Mouse (Mus musculus) heart, postnatal 4 days (tissue): Measurements from ENCODE around the gene Nup133. TPM values are rescaled to one million over a fixed set of nuclear protein-coding genes. Genes with fewer than 3 reads are reported as not detected.
A peak's percentile ranks its signal among the peaks of the same experiment; 100 is the strongest.

ENCODE experiments used
- DNase-seq: peaks from one replicate; pipeline ENCODE4 v3.0.0; 2021
- total RNA-seq, 2 experiments: library from RNA; stranded (reverse); gene quantifications; 2 replicates each; pipeline ENCODE4 v1.2.3; 2021

Gene Nup133
- total RNA-seq, 2 experiments from 2014 or later: 20.1 to 21.5 TPM

DNA sequence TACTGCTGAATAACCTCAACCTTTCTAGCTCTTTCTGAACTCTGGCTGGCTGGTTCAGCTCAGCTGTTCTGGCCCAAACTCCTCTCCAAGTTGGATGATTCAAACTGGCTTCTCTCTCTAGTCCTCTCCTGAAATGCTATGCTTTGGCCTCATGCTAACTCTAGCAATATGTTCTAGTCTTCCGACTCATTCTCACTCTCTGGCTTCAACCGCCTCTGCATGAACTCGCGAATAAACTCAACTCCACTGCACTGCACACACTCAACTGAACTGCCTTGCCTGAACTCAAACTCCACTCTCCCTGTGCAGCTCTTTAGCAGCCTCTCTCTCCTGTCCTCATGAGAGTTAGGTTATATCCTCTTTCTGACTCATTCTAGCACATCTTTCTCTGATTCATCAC lies 61.9 kb downstream of the Nup133 start:
- DNase-seq: no peak

DNA sequence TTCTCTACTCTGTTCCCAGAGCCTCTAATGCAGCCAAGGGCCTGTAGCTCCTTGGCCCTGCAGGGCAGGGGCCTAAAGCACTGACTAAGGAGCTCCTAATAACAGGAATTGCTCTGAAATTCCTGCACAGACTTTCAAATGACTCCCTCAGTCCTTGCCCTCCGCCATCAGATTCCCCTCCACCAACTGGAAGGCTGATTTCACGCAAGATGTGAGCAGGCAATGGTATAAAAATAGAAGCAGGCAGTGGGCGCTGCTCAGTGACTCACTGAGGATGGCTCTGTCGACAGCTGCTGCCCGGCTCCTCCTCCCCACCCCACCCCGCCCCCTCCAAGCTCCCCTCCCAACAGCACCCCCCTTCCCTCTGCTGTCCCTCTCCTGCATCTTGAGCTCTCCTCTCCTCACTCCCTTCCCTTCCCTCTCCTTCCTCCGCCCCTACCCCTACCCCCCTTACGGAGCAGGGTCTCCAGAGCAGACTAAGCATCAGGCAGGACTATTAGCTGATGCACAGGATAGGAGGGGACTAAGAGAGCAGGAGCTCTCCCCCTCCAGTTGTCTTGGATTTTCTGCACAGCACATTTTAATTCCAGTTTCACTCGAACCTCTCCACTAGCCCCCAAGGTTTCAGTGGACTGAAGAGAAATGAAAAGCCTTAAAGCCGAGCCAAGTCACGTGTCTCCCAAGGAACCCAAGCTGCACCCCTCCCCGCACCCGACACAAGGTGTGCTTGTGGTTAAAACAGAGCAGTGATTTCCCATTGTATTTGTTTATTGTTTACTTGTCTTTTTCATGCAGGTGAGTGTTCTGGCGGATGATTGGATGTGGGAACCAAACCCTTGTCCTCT lies 64.1 kb downstream of the Nup133 start:
- peak; percentile 25 for DNase-seq

DNA sequence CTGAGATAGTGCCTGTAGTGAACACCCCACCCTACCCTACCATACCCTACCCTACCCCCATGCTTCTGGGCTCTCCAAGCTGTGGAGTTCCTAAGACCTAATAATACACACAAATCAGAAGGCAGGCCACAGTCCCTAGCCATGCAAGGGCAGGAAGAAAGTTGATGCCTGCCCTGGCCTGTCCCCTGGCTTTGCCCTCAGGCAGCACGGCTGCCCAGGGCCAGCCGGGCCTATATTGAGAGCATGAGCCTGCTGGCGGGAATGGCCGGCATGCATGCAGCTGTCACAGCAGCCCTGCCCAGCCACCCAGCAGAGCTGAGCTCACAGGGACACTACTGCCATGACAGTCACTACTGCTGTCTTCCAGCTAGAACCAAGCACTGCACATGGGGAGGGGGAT lies 66.0 kb downstream of the Nup133 start:
- DNase-seq: no peak

- DNase-seq: no peak
Observed at GRCm38 (mm10) chr8:123882412-123882811, 66.7 kb downstream of the Nup133 start.

GRCm38 (mm10) chr8:123880821-123881350 lies 68.2 kb downstream of the Nup133 start:
- no peak for DNase-seq

DNA sequence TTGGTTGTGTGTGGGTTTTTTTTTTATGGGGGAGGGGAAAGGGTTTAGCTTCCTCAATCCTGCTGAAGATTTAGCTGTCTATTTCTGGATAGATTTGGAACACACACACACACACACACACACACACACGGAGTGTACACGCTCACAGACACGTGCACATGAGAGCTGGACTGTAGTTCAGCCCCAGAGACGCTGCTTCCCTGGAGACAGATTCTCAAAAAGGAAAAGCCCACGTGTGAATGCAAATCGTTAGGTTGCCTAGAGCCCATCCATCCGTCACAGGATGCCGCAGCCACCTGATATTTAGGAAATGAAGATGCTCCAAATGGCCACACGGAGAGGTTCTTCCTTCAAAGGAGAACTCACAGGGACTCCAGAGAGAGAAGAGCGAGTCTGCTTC lies 68.8 kb downstream of the Nup133 start:
- DNase-seq: no peak

GRCm38 (mm10) chr8:123877865-123878264 lies 71.2 kb downstream of the Nup133 start:
- no peak for DNase-seq

DNA sequence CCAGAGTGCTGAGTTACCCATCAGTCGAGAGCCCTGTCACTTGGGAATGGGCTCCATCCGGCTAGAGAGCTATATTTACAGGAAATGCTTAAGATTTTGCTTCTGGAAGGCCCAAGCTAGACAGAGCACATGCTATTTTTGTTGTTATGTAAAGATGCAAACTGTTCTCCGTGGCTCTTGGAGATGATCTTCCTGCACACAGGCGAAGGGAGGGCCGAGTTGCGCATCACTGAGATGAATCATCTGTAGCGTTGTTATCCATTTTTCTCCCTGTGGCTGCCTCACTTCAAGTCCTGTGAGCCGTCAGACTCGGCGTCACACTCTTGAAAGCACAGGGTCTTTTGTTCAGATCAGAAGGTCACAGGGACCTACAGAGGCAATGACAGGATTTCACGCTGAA lies 74.7 kb downstream of the Nup133 start:
- no peak for DNase-seq

GRCm38 (mm10) chr8:123873364-123873763 lies 75.7 kb downstream of the Nup133 start:
- DNase-seq: no peak

GRCm38 (mm10) chr8:123872048-123872447 lies 77.0 kb downstream of the Nup133 start:
- peak; percentile 30 for DNase-seq

GRCm38 (mm10) chr8:123866971-123867370 lies 82.1 kb downstream of the Nup133 start:
- DNase-seq: peak; percentile 11

- no peak for DNase-seq
Observed at GRCm38 (mm10) chr8:123865786-123866185, 83.3 kb downstream of the Nup133 start.

DNA sequence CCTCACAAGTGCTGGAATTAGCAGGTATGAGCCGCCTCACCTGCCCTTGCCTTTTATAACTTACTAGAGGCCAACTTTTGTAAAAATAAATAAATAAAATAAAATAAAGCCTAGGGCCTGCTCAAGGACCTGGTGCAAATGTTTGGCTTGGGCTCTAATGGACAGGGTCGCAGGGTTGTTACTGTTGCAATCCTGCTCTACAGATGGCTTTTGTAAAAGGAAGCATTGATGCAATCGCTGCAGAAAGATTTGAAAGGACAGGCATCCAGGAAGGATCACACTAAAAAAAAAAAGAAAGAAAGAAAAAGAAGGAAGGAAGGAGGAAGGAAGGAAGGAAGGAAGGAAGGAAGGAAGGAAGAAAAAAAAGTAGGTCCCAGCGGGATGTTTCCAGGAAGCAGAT lies 88.7 kb downstream of the Nup133 start:
- no peak for DNase-seq

- peak; percentile 54 for DNase-seq
Observed at GRCm38 (mm10) chr8:123859648-123860259, 89.3 kb downstream of the Nup133 start, which contains the start of gene Ccsap. Ccsap (minus strand) TSS chr8:123860209.

DNA sequence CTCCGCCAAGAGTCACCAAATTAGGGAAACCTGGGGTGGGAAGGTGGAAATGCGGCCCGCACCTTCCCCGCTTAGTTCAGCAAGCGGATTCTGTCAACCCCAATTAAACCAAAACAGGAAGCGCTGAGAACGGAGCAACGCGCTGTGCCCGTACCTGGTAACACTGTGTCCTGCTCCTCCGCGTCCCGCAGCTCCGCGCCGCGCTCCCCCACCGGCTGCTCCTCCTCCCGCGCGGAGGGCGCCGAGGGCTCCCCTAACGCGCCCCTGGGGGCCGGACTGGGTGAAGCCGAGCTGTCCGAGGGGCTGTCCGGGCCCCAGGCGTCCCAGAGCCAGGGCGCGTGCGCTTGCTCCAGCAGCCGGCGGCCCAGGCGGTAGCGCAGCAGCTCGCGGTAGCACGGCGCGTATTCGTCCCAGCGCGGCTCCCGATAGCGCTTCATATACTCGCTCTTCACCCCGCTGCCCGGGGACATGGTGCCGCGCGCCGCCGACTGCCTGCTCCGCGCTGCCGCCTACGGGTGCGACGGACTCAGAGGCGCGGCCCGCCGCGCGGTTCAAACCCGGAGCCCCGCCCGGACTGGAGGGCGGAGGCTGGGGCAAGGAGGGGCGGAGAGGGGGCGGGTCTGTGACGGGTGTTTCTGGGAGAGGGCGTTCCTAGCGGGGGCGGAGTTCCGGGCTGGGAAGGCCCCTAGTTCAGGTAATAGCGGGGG lies 90.0 kb downstream of the Nup133 start:
- DNase-seq: peak; percentile 92

- no peak for DNase-seq
Observed at GRCm38 (mm10) chr8:123858574-123858940, 90.5 kb downstream of the Nup133 start.

DNA sequence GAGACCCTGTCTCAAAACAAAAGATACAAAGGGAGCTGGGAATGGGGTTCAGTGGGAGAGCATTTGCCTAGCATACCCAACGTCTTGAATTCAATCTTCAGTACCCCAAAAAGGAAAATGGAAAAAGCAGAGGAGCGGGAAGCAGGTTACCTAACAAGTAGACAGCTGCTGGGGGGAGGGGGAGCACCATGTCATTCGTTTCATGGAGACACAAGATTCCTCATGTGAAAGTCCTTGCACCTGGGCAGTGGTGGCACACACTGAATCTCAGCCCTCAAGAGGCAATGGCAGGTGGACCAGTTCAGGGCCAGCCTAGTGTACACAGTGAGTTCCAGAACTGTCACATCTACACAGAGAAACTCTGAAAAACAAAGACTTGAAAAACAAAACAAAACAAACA lies 91.7 kb downstream of the Nup133 start:
- no peak for DNase-seq

GRCm38 (mm10) chr8:123854733-123855475 lies 94.2 kb downstream of the Nup133 start:
- DNase-seq: no peak

GRCm38 (mm10) chr8:123854252-123854651 lies 94.8 kb downstream of the Nup133 start:
- DNase-seq: no peak

- DNase-seq: no peak
Observed at GRCm38 (mm10) chr8:123851590-123851989, 97.5 kb downstream of the Nup133 start.

DNA sequence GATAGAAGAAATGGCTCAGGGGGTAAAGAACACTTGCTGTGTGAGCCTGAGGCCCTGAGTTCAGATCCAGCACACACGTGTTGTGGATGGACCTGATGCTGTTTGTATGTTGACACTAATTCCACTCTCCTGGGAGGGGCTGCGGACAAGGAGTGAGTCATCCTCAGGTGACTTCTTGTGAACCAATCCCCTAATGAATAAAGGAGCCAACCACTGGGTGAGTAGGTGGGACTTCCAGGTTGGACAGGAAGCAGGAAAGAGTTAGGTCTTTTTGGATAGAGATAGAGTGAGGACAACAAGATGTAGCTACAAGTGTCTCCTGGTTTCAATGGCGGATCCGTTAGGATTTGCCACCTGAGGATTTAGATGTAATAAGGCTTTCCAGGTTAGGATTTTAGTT lies 99.7 kb downstream of the Nup133 start:
- no peak for DNase-seq

DNA sequence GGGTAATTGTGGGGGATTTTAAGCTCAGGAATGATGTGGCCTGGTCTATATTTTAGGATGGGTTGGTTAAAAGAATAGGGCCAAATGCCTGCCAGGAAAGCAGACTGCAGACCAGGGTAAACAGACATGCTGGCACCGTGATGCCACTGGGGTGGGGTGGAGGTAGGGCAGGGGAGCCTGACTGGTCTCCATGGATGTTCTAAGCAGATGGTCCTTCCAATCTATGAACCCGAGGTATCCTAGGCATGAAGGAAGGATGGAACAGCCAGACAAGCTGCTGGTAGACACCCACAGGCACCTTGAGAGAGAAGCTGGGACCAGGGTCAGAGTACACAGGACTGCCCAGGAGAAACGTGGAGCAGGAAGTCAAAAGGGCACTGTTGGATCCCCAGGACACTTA lies 101.5 kb downstream of the Nup133 start:
- no peak for DNase-seq
